Mouse (Mus musculus) embryonic stem cell, embryonic (primary cell): ENCODE measurements at regions not wholly inside any gene's neighbourhood (a gene's known extent, or its start where the extent isn't known, plus 50 kb on each side); places are given as distances from the start of the nearest gene placed in this dataset.

Experiments used
- CTCF ChIA-PET, 4 experiments: fragments of 300-600 bp in 2 of 4; fragments of 350-600 bp in 2 of 4; sonication (Branson Sonifier 250); formaldehyde crosslinking; loops; one replicate each; lab custom pipeline; 2022; ENCODE audit warnings: inconsistent platforms in 2 of 4; lab: Charles Lee
- POLR2A ChIA-PET, 4 experiments: fragments of 300-600 bp in 2 of 4; fragments of 350-600 bp in 2 of 4; sonication (Branson Sonifier 250); formaldehyde crosslinking; loops; one replicate each; lab custom pipeline; 2022; ENCODE audit warnings: antibody characterized with exemption in 4 of 4, inconsistent platforms in 1 of 4; lab: Charles Lee

GRCm38 (mm10) chr15:24588943-24589342, 824.6 kb downstream of the Basp1 start:
- POLR2A ChIA-PET: no interaction called here
- CTCF ChIA-PET: interaction anchor here in 1 of 4 experiments (0.6 to 1.5 kb wide), 2 partner anchors 826 to 1016 kb away, joined by 4 read pairs; no protein-coding TSS in a partner anchor

- ChIA-PET POLR2A (no interaction called here), CTCF (no interaction called here)
These were observed 846.6 kb downstream of the Basp1 start for GRCm38 (mm10) chr15:24566981-24567380.

GRCm38 (mm10) chr15:24556806-24557205, 856.8 kb downstream of the Basp1 start:
- CTCF ChIA-PET: no interaction called here
- POLR2A ChIA-PET: no interaction called here

- CTCF ChIA-PET: no interaction called here
These were observed 863.5 kb downstream of the Basp1 start for GRCm38 (mm10) chr15:24550108-24550507.

GRCm38 (mm10) chr15:24530065-24530464, 883.5 kb downstream of the Basp1 start:
- ChIA-PET POLR2A (interaction anchor here in 1 of 4 experiments (0.6 kb wide), 1 partner anchor 1163 kb away, joined by 3 read pairs; no protein-coding TSS in a partner anchor), CTCF (no interaction called here)

More at GRCm38 (mm10) chr15:24550108-24550507, 863.5 kb downstream of the Basp1 start:
- POLR2A ChIA-PET: no interaction called here

GRCm38 (mm10) chr15:24527379-24527778, 886.2 kb downstream of the Basp1 start:
- POLR2A ChIA-PET: interaction anchor here in 1 of 4 experiments (0.6 kb wide), 1 partner anchor 881 kb away, joined by 3 read pairs; no protein-coding TSS in a partner anchor
- CTCF ChIA-PET: no interaction called here

GRCm38 (mm10) chr15:24513926-24514325, 899.6 kb downstream of the Basp1 start:
- CTCF ChIA-PET: no interaction called here

GRCm38 (mm10) chr15:24501907-24502559, 911.5 kb downstream of the Basp1 start:
- POLR2A ChIA-PET: no interaction called here
- CTCF ChIA-PET: no interaction called here

More at GRCm38 (mm10) chr15:24513926-24514325, 899.6 kb downstream of the Basp1 start:
- POLR2A ChIA-PET: no interaction called here

- ChIA-PET CTCF (no interaction called here), POLR2A (no interaction called here)
These were observed 927.3 kb downstream of the Basp1 start for GRCm38 (mm10) chr15:24486235-24486634.

- CTCF ChIA-PET: no interaction called here
- POLR2A ChIA-PET: no interaction called here
These were observed 945.3 kb downstream of the Basp1 start for GRCm38 (mm10) chr15:24468239-24468638.

GRCm38 (mm10) chr15:24457726-24458125, 955.8 kb downstream of the Basp1 start:
- ChIA-PET POLR2A (no interaction called here), CTCF (interaction anchor here in 1 of 4 experiments (0.6 kb wide), 1 partner anchor 138 kb away, joined by 3 read pairs; no protein-coding TSS in a partner anchor)

GRCm38 (mm10) chr15:24433083-24433482, 980.5 kb downstream of the Basp1 start:
- ChIA-PET POLR2A (no interaction called here), CTCF (no interaction called here)

- CTCF ChIA-PET: no interaction called here
- POLR2A ChIA-PET: no interaction called here
These were observed 984.4 kb downstream of the Basp1 start for GRCm38 (mm10) chr15:24429154-24429553.

- ChIA-PET POLR2A (no interaction called here), CTCF (no interaction called here)
These were observed 991.1 kb downstream of the Basp1 start for GRCm38 (mm10) chr15:24422333-24422942.

- POLR2A ChIA-PET: no interaction called here
- CTCF ChIA-PET: interaction anchor here in 1 of 4 experiments (0.6 kb wide), 1 partner anchor 913 kb away, joined by 7 read pairs; no protein-coding TSS in a partner anchor
These were observed 993.8 kb downstream of the Basp1 start for GRCm38 (mm10) chr15:24419736-24420135.

GRCm38 (mm10) chr15:24419186-24419585, 994.4 kb downstream of the Basp1 start:
- POLR2A ChIA-PET: no interaction called here
- CTCF ChIA-PET: interaction anchor here in 1 of 4 experiments (0.6 kb wide), 1 partner anchor 914 kb away, joined by 7 read pairs; no protein-coding TSS in a partner anchor

GRCm38 (mm10) chr15:24407691-24408090, 1005.9 kb downstream of the Basp1 start:
- ChIA-PET POLR2A (no interaction called here), CTCF (no interaction called here)

GRCm38 (mm10) chr15:24405305-24405704, 1008.3 kb downstream of the Basp1 start:
- POLR2A ChIA-PET: no interaction called here
- CTCF ChIA-PET: no interaction called here

- CTCF ChIA-PET: no interaction called here
- POLR2A ChIA-PET: no interaction called here
These were observed 1013.5 kb downstream of the Basp1 start for GRCm38 (mm10) chr15:24400088-24400487.

GRCm38 (mm10) chr15:24358398-24358797, 1055.2 kb downstream of the Basp1 start:
- CTCF ChIA-PET: no interaction called here
- POLR2A ChIA-PET: no interaction called here
